In genomic region chr14:122875636-122876035, GRCm38 (mm10) we compare ENCODE assay signal across 12 mouse cellular contexts. TPM values are rescaled to one million over a fixed set of nuclear protein-coding genes. Genes with fewer than 3 reads are reported as not detected.
DNase-seq lines count a peak whose midpoint lies in the region; ATAC-seq and TF ChIP-seq lines count a peak whose summit lies in the region.
"Had no signal": no experiment of that assay in that cellular context is flagged by ENCODE, and none has a peak within 500 bp of the region (broad histone marks: within the 10 kb centered on the region; RNA-seq: fewer than 3 reads in every experiment).

No protein-coding gene starts in this region.

- no peaks in the 10 kb centered on the region for H3K36me3 ChIP-seq in forebrain, embryonic 12.5 days (replicated peaks)
- no peaks in the 10 kb centered on the region for H3K36me3 ChIP-seq in hindbrain, embryonic 16.5 days (ENCODE audit: control insufficient read depth, insufficient read depth, low read length)
- H3K36me3 ChIP-seq in neural tube, embryonic 14.5 days (ENCODE audit: control insufficient read depth, insufficient read depth, low read length): no peaks in the 10 kb centered on the region
- H3K36me3 ChIP-seq: stomach, embryonic 15.5 days had no signal

- no peak overlapping the region for H3K4me2 ChIP-seq in forebrain, embryonic 12.5 days
- no peak overlapping the region for H3K4me2 ChIP-seq in hindbrain, embryonic 16.5 days (ENCODE audit: low read length)
- no peak overlapping the region for H3K4me2 ChIP-seq in neural tube, embryonic 14.5 days (ENCODE audit: low read depth, low read length)
- H3K4me2 ChIP-seq: heart, embryonic 11.5 days; liver, embryonic 11.5 days; stomach, embryonic 15.5 days had no signal

- no peaks in the 10 kb centered on the region for H3K9me3 ChIP-seq in forebrain, embryonic 12.5 days
- H3K9me3 ChIP-seq in hindbrain, embryonic 16.5 days (ENCODE audit: control insufficient read depth, low read length): no peaks in the 10 kb centered on the region
- H3K9me3 ChIP-seq in neural tube, embryonic 14.5 days (ENCODE audit: control insufficient read depth, low read length): no peaks in the 10 kb centered on the region
- H3K9me3 ChIP-seq: stomach, embryonic 15.5 days had no signal

- DNase-seq in layer of hippocampus, adult 2 months (ENCODE audit: low spot score in 2 of 2): no peak
- no peak for DNase-seq in layer of hippocampus, postnatal 10 days (ENCODE audit: low spot score in 2 of 2)
- DNase-seq in adrenal gland, postnatal 10 days: no peak
- DNase-seq in thymus, adult 18-20 months: no peak
- DNase-seq in thymus, postnatal 36 days: no peak

- TF ChIP-seq CTCF in layer of hippocampus, adult 2 months (conservative IDR thresholded peaks at IDR 0.05): no peak

- no peak overlapping the region for H3K9ac ChIP-seq in forebrain, embryonic 12.5 days
- H3K9ac ChIP-seq in hindbrain, embryonic 16.5 days (ENCODE audit: low read depth, low read length): 0 out of 2 replicates have a peak overlapping the region, but pooled peaks have one; percentile 5
- no peak overlapping the region for H3K9ac ChIP-seq in neural tube, embryonic 14.5 days (replicated peaks; ENCODE audit: low read depth, low read length)
- H3K9ac ChIP-seq: stomach, embryonic 15.5 days had no signal

- H3K27me3 ChIP-seq in forebrain, embryonic 12.5 days: peaks cover 44% of the 10 kb centered on the region
- no peaks in the 10 kb centered on the region for H3K27me3 ChIP-seq in hindbrain, embryonic 16.5 days (replicated peaks; ENCODE audit: control insufficient read depth, insufficient read depth, low read length)
- no peaks in the 10 kb centered on the region; the same call in 1 of the 2 replicates for H3K27me3 ChIP-seq in neural tube, embryonic 14.5 days (ENCODE audit: control insufficient read depth, insufficient read depth, low read length)
- H3K27me3 ChIP-seq: stomach, embryonic 15.5 days had no signal

- no peak overlapping the region for H3K4me3 ChIP-seq in layer of hippocampus, adult 2 months
- H3K4me3 ChIP-seq in forebrain, embryonic 12.5 days (replicated peaks): no peak overlapping the region
- no peak overlapping the region for H3K4me3 ChIP-seq in hindbrain, embryonic 16.5 days (ENCODE audit: low read length)
- no peak overlapping the region for H3K4me3 ChIP-seq in neural tube, embryonic 14.5 days (ENCODE audit: low read depth, low read length)
- H3K4me3 ChIP-seq: myocyte; stomach, embryonic 15.5 days had no signal

- H3K4me1 ChIP-seq in forebrain, embryonic 12.5 days: peaks cover 23% of the 10 kb centered on the region
- peaks cover 11% of the 10 kb centered on the region for H3K4me1 ChIP-seq in hindbrain, embryonic 16.5 days (ENCODE audit: control insufficient read depth, insufficient read depth, low read depth, low read length)
- H3K4me1 ChIP-seq in neural tube, embryonic 14.5 days (ENCODE audit: control insufficient read depth, insufficient read depth, low read length): peaks cover 11% of the 10 kb centered on the region; the same call in 1 of the 2 replicates
- H3K4me1 ChIP-seq: stomach, embryonic 15.5 days had no signal

- peak overlapping the region; percentile 78 for H3K27ac ChIP-seq in layer of hippocampus, adult 2 months
- peak overlapping the region; percentile 61 for H3K27ac ChIP-seq in forebrain, embryonic 12.5 days
- peak overlapping the region; percentile 32 for H3K27ac ChIP-seq in hindbrain, embryonic 16.5 days (ENCODE audit: low read depth, low read length)
- no peak overlapping the region for H3K27ac ChIP-seq in neural tube, embryonic 14.5 days (ENCODE audit: low read depth, low read length)
- H3K27ac ChIP-seq: stomach, embryonic 15.5 days had no signal

- peak; percentile 14; the same call in 1 of the 2 replicates for ATAC-seq in forebrain, embryonic 12.5 days (ENCODE audit: low FRiP score)
- ATAC-seq in hindbrain, embryonic 16.5 days: no peak
- ATAC-seq in neural tube, embryonic 14.5 days (ENCODE audit: low read depth): peak; percentile 25; the same call in 1 of the 2 replicates

- 37% methylated on average over 6 of the region's 6 CpGs for WGBS in forebrain, embryonic 12.5 days
- WGBS in hindbrain, embryonic 16.5 days: 32% methylated on average over 6 of the region's 6 CpGs
- 48% methylated on average over 6 of the region's 6 CpGs for WGBS in neural tube, embryonic 14.5 days

RNA-seq across cellular contexts. Expression of gene Ggact, which starts 37.9 kb away (rescaled TPM):
- total RNA-seq in layer of hippocampus, adult 2 months (2021): 10 to 100 TPM; 32.1 to 34.3 TPM
- total RNA-seq in layer of hippocampus, postnatal 10 days (2021): 10 to 100 TPM; 15.3 to 17.5 TPM
- 4.6 and 6.3 TPM in 2 replicates for polyA plus RNA-seq in forebrain, embryonic 12.5 days (2016; fragmentation: Nextera tagmentation; extraction: Ambion mirVana)
- 13.6 and 14.7 TPM in 2 replicates for polyA plus RNA-seq in hindbrain, embryonic 16.5 days (2015; fragmentation: Nextera tagmentation; extraction: Ambion mirVana)
- 8.2 and 10.4 TPM in 2 replicates for polyA plus RNA-seq in neural tube, embryonic 14.5 days (2014; fragmentation: Nextera tagmentation; extraction: Ambion mirVana)
- total RNA-seq in adrenal gland, postnatal 10 days (2021): 10 to 100 TPM; 36.5 to 45.0 TPM
